Mouse (Mus musculus): ENCODE measurements around the gene Atg4b. TPM values are rescaled to one million over a fixed set of nuclear protein-coding genes. Genes with fewer than 3 reads are reported as not detected.

The Atg4b gene
- total RNA-seq, 1 experiment: 32.7 TPM

DNA sequence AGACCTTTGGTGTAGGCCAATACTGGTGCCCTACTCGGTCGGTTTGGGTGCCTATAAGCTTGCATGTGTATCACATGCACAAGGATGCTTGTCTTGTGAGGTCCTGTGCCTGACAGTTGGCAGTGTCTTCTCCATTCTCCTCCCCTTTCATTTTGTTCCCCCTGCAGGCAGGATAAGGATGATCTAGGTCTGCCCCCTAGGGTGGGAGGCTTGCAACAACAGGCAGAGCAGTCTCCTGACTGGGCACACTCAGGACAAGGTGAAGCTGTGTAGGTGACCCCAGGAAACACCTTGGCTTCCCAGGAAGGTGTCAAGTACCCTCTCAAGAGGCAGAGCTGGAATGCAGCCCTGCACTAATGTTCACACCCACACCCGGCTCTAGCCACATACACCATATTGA, 24.3 kb upstream of the Atg4b start:
- DNase-seq (ENCODE audit: low read depth, low spot score): peak; percentile 47
- H3K4me1 ChIP-seq (ENCODE audit: control insufficient read depth in 2 of 2, insufficient read depth in 2 of 2, low read length in 2 of 2, poor library complexity in 1 of 2): peaks cover 0 to 10% of the 10 kb centered on the region in 2 experiments; a peak in 1 of 4 replicates
- H3K9ac ChIP-seq (ENCODE audit: insufficient read depth, low read depth, low read length, poor library complexity, severe bottlenecking): no peak overlapping the region
- H3K36me3 ChIP-seq (ENCODE audit: control insufficient read depth, insufficient read depth, low read length, poor library complexity, severe bottlenecking): peaks cover 11% of the 10 kb centered on the region; the same call in 1 of the 2 replicates
- in situ Hi-C loops (cut with MboI; ENCODE audit: low sequenced_read_pairs in 2 of 2, unreplicated experiment in 2 of 2): no loop called here
- H3K27ac ChIP-seq (ENCODE audit: insufficient read depth, low read depth, low read length, poor library complexity, severe bottlenecking): no peak overlapping the region
- TF ChIP-seq ZNF384 (IDR thresholded peaks at IDR 0.05; ENCODE audit: low read depth, low read length) (no peak), MAFK (IDR thresholded peaks at IDR 0.05; ENCODE audit: insufficient read depth, low read depth, low read length) (no peak), CHD2 (IDR thresholded peaks at IDR 0.05; ENCODE audit: low read depth, low read length) (no peak), HCFC1 (IDR thresholded peaks at IDR 0.05; ENCODE audit: borderline replicate concordance, insufficient read depth, low read length) (no peak), ZC3H11A (IDR thresholded peaks at IDR 0.05; ENCODE audit: borderline replicate concordance, low read depth, low read length) (no peak)
- H3K9me3 ChIP-seq (ENCODE audit: control insufficient read depth, insufficient read depth, low read depth, low read length): no peaks in the 10 kb centered on the region
- H3K4me3 ChIP-seq (ENCODE audit: insufficient read depth in 1 of 2, low read depth in 1 of 2, low read length in 2 of 2, poor library complexity in 1 of 2, severe bottlenecking in 1 of 2): no peak overlapping the region

DNA sequence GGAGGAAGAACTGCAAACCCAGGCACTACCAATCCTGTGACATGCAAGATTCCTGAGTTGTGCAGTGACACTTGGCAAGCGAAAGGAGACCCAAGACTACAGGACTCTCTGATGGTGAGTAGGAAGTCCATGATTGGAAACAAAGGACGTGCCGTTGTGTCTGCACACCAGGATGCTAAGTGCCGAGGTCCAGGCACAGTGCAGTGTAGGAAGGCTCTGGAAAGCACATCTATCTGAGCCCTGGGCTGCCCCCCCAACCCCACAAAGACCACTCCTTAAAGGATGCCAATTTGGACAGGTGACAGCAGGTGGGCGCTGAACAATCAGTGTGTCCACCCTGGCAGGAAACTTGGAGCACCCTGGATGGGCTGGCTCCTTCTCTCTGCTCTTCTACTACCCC, 20.2 kb upstream of the Atg4b start:
- H3K4me3 ChIP-seq (ENCODE audit: insufficient read depth in 1 of 2, low read depth in 1 of 2, low read length in 2 of 2, poor library complexity in 1 of 2, severe bottlenecking in 1 of 2): no peak overlapping the region
- no peak for DNase-seq (ENCODE audit: low read depth, low spot score)
- H3K9me3 ChIP-seq (ENCODE audit: control insufficient read depth, insufficient read depth, low read depth, low read length): no peaks in the 10 kb centered on the region
- H3K36me3 ChIP-seq (ENCODE audit: control insufficient read depth, insufficient read depth, low read length, poor library complexity, severe bottlenecking): peaks cover 3% of the 10 kb centered on the region; the same call in 1 of the 2 replicates
- H3K9ac ChIP-seq (ENCODE audit: insufficient read depth, low read depth, low read length, poor library complexity, severe bottlenecking): no peak overlapping the region
- no peak overlapping the region for H3K27ac ChIP-seq (ENCODE audit: insufficient read depth, low read depth, low read length, poor library complexity, severe bottlenecking)
- TF ChIP-seq HCFC1 (IDR thresholded peaks at IDR 0.05; ENCODE audit: borderline replicate concordance, insufficient read depth, low read length): no peak
- TF ChIP-seq MAFK (IDR thresholded peaks at IDR 0.05; ENCODE audit: insufficient read depth, low read depth, low read length): no peak
- no peak for TF ChIP-seq CHD2 (IDR thresholded peaks at IDR 0.05; ENCODE audit: low read depth, low read length)
- no peak for TF ChIP-seq ZNF384 (IDR thresholded peaks at IDR 0.05; ENCODE audit: low read depth, low read length)
- TF ChIP-seq ZC3H11A (IDR thresholded peaks at IDR 0.05; ENCODE audit: borderline replicate concordance, low read depth, low read length): no peak
- H3K4me1 ChIP-seq (ENCODE audit: control insufficient read depth in 2 of 2, insufficient read depth in 2 of 2, low read length in 2 of 2, poor library complexity in 1 of 2): peaks cover 0 to 4% of the 10 kb centered on the region in 2 experiments; a peak in 1 of 4 replicates
- in situ Hi-C loops (cut with MboI; ENCODE audit: low sequenced_read_pairs in 2 of 2, unreplicated experiment in 2 of 2): no loop called here

DNA sequence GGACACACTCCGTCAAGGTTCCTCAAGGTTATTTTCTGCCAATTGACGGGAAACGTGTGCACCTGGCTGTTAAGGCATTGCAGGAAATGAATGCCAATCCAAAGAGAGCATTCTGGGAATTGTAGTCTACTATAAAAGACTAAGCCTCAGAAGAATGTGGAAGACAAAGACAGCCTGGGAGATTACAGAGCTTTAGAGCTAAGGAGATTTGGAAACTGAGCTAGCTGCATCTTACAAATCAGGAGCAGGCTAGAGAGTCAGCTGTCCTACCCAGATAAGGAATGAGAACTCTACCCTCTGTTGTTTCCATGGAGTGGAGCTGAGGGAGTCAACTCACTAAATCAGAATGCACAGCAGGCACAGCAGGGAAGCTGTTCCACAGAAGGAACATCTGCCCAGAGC, 19.4 kb upstream of the Atg4b start:
- H3K27ac ChIP-seq (ENCODE audit: insufficient read depth, low read depth, low read length, poor library complexity, severe bottlenecking): no peak overlapping the region

DNA sequence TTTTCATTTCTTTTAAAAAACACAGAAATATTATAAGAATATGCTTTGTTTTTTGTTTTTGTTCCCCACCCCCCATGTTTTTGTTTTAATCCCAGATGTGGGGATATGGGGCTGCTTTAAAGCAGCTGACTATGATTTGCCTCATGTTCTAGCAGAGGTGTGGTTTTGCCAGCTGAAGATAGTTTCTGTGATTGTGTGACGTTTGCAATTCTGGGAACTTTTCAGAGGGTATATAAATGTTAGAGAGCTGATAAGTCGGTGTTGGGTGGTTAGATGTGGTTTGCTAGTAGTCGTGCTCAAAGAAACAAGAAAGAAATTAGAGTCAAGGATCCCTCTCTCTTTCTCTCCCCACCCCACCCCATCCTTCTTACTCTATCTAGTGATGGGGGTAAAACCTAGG, 15.4 kb upstream of the Atg4b start:
- no peak for DNase-seq (ENCODE audit: low read depth, low spot score)
- in situ Hi-C loops (cut with MboI; ENCODE audit: low sequenced_read_pairs in 2 of 2, unreplicated experiment in 2 of 2): no loop called here

More for the DNA sequence above, 19.4 kb upstream of the Atg4b start:
- in situ Hi-C loops (cut with MboI; ENCODE audit: low sequenced_read_pairs in 2 of 2, unreplicated experiment in 2 of 2): no loop called here
- H3K36me3 ChIP-seq (ENCODE audit: control insufficient read depth, insufficient read depth, low read length, poor library complexity, severe bottlenecking): peaks cover 3% of the 10 kb centered on the region; the same call in 1 of the 2 replicates
- TF ChIP-seq ZC3H11A (IDR thresholded peaks at IDR 0.05; ENCODE audit: borderline replicate concordance, low read depth, low read length) (no peak), HCFC1 (IDR thresholded peaks at IDR 0.05; ENCODE audit: borderline replicate concordance, insufficient read depth, low read length) (peak; percentile 87)
- no peaks in the 10 kb centered on the region for H3K9me3 ChIP-seq (ENCODE audit: control insufficient read depth, insufficient read depth, low read depth, low read length)
- H3K4me3 ChIP-seq (ENCODE audit: insufficient read depth in 1 of 2, low read depth in 1 of 2, low read length in 2 of 2, poor library complexity in 1 of 2, severe bottlenecking in 1 of 2): no peak overlapping the region
- peaks cover 0 to 6% of the 10 kb centered on the region in 2 experiments; a peak in 1 of 4 replicates for H3K4me1 ChIP-seq (ENCODE audit: control insufficient read depth in 2 of 2, insufficient read depth in 2 of 2, low read length in 2 of 2, poor library complexity in 1 of 2)
- no peak for DNase-seq (ENCODE audit: low read depth, low spot score)
- no peak overlapping the region for H3K9ac ChIP-seq (ENCODE audit: insufficient read depth, low read depth, low read length, poor library complexity, severe bottlenecking)

DNA sequence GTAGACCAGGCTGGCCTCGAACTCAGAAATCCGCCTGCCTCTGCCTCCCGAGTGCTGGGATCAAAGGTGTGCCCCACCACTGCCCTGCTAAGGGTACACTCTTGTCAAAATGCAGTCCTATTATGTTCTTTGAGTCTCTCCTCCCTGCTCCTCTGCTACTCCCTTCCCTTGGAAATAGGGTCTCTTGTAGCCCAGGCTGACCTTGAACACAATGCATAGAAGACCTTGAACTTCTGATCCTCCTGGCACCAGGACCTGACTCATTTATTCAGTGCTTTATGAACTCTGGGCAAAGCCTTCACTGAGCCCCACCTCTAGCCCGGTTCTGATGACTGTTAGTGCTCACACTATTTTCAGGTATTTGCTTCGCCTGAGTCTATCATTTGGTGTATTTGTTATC, 13.6 kb upstream of the Atg4b start:
- in situ Hi-C loops (cut with MboI; ENCODE audit: low sequenced_read_pairs in 2 of 2, unreplicated experiment in 2 of 2): no loop called here
- Histone ChIP-seq H3K4me3 (ENCODE audit: insufficient read depth in 1 of 2, low read depth in 1 of 2, low read length in 2 of 2, poor library complexity in 1 of 2, severe bottlenecking in 1 of 2) (no peak overlapping the region), H3K4me1 (ENCODE audit: control insufficient read depth in 2 of 2, insufficient read depth in 2 of 2, low read length in 2 of 2, poor library complexity in 1 of 2) (peaks cover 3 to 9% of the 10 kb centered on the region in 2 experiments; a peak in 2 of 4 replicates), H3K27ac (ENCODE audit: insufficient read depth, low read depth, low read length, poor library complexity, severe bottlenecking) (no peak overlapping the region), H3K9ac (ENCODE audit: insufficient read depth, low read depth, low read length, poor library complexity, severe bottlenecking) (no peak overlapping the region), H3K36me3 (ENCODE audit: control insufficient read depth, insufficient read depth, low read length, poor library complexity, severe bottlenecking) (no peaks in the 10 kb centered on the region; the same call in 1 of the 2 replicates), H3K9me3 (ENCODE audit: control insufficient read depth, insufficient read depth, low read depth, low read length) (no peaks in the 10 kb centered on the region)
- no peak for TF ChIP-seq CHD2 (IDR thresholded peaks at IDR 0.05; ENCODE audit: low read depth, low read length)
- TF ChIP-seq MAFK (IDR thresholded peaks at IDR 0.05; ENCODE audit: insufficient read depth, low read depth, low read length): no peak
- no peak for TF ChIP-seq ZNF384 (IDR thresholded peaks at IDR 0.05; ENCODE audit: low read depth, low read length)
- no peak for TF ChIP-seq ZC3H11A (IDR thresholded peaks at IDR 0.05; ENCODE audit: borderline replicate concordance, low read depth, low read length)
- TF ChIP-seq HCFC1 (IDR thresholded peaks at IDR 0.05; ENCODE audit: borderline replicate concordance, insufficient read depth, low read length): no peak
- no peak for DNase-seq (ENCODE audit: low read depth, low spot score)

More for the DNA sequence above, 15.4 kb upstream of the Atg4b start:
- Histone ChIP-seq H3K4me1 (ENCODE audit: control insufficient read depth in 2 of 2, insufficient read depth in 2 of 2, low read length in 2 of 2, poor library complexity in 1 of 2) (peaks cover 3 to 10% of the 10 kb centered on the region in 2 experiments; a peak in 2 of 4 replicates), H3K4me3 (ENCODE audit: insufficient read depth in 1 of 2, low read depth in 1 of 2, low read length in 2 of 2, poor library complexity in 1 of 2, severe bottlenecking in 1 of 2) (no peak overlapping the region), H3K27ac (ENCODE audit: insufficient read depth, low read depth, low read length, poor library complexity, severe bottlenecking) (no peak overlapping the region), H3K9ac (ENCODE audit: insufficient read depth, low read depth, low read length, poor library complexity, severe bottlenecking) (no peak overlapping the region), H3K36me3 (ENCODE audit: control insufficient read depth, insufficient read depth, low read length, poor library complexity, severe bottlenecking) (peaks cover 3% of the 10 kb centered on the region; the same call in 1 of the 2 replicates), H3K9me3 (ENCODE audit: control insufficient read depth, insufficient read depth, low read depth, low read length) (no peaks in the 10 kb centered on the region)
- TF ChIP-seq ZC3H11A (IDR thresholded peaks at IDR 0.05; ENCODE audit: borderline replicate concordance, low read depth, low read length): no peak
- no peak for TF ChIP-seq HCFC1 (IDR thresholded peaks at IDR 0.05; ENCODE audit: borderline replicate concordance, insufficient read depth, low read length)
- TF ChIP-seq ZNF384 (IDR thresholded peaks at IDR 0.05; ENCODE audit: low read depth, low read length): no peak
- TF ChIP-seq CHD2 (IDR thresholded peaks at IDR 0.05; ENCODE audit: low read depth, low read length): no peak
- no peak for TF ChIP-seq MAFK (IDR thresholded peaks at IDR 0.05; ENCODE audit: insufficient read depth, low read depth, low read length)
